Mouse (Mus musculus) midbrain, embryonic 10.5 days (tissue): ENCODE data around the gene Ppp1r12a. TPM values are rescaled to one million over a fixed set of nuclear protein-coding genes. Genes with fewer than 3 reads are reported as not detected.

ENCODE experiments used
- DNase-seq: peaks from one replicate; pipeline ENCODE4 v3.0.0-alpha.2; 2017; ENCODE audit warnings: low spot score
- H3K27ac ChIP-seq: fragments of 300-500 bp; sonication (generic); replicated peaks from 2 replicates; pipeline ENCODE4 v1.5.1; 2016; ENCODE audit warnings: mild to moderate bottlenecking
- H3K27me3 ChIP-seq: fragments of 300-500 bp; sonication (generic); 2 replicates; pipeline ENCODE4 v1.6.1; 2016; ENCODE audit warnings: low read depth, mild to moderate bottlenecking; ENCODE audit not compliant: poor library complexity, severe bottlenecking
- H3K36me3 ChIP-seq: fragments of 300-500 bp; sonication (generic); 2 replicates; pipeline ENCODE4 v1.6.1; 2016; ENCODE audit warnings: mild to moderate bottlenecking, moderate library complexity
- H3K4me1 ChIP-seq: fragments of 300-500 bp; sonication (generic); 2 replicates; pipeline ENCODE4 v1.6.1; 2016
- H3K4me3 ChIP-seq: fragments of 300-500 bp; sonication (generic); 2 replicates; pipeline ENCODE4 v1.5.1; 2016; ENCODE audit warnings: mild to moderate bottlenecking, moderate library complexity
- H3K9me3 ChIP-seq: fragments of 300-500 bp; sonication (generic); replicated peaks from 2 replicates; pipeline ENCODE4 v1.6.1; 2016; ENCODE audit warnings: mild to moderate bottlenecking
- WGBS: fragments of 180-500 bp; shearing (Covaris S2); methylation state at CpG from one replicate; pipeline ENCODE4 v1.1.7; 2016; 5-methylcytosine and 5-hydroxymethylcytosine counted together
- polyA plus RNA-seq: library from polyadenylated mRNA; unstranded; fragments of >200 nt; fragmentation: Nextera tagmentation; extraction: Ambion mirVana; gene quantifications from 2 replicates; pipeline ENCODE4 v1.2.1, GENCODE M21; 2016

Gene Ppp1r12a
- polyA plus RNA-seq, 1 experiment from 2014 or later, result 70.7 TPM

DNA sequence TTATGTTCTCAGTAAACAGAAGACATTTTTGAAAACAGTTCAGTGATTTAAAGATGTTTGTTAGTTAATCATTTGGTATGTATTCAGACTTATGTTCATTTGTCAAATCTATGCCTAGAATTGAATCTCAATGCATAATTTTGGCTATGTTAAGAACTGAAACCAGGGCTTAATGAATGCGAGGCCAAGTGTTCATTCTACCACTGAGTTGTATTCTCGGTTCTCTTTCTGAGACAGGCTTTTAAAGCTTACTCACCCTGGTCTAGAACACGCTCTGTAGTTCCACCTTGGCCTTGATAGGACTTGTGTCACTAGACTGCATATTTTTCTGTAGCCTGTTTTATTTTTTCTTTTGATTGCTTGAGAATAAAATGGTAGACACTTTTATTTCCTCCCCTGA lies 28.0 kb downstream of the Ppp1r12a start:
- WGBS, result 92% methylated on average over 3 of the region's 3 CpGs

DNA sequence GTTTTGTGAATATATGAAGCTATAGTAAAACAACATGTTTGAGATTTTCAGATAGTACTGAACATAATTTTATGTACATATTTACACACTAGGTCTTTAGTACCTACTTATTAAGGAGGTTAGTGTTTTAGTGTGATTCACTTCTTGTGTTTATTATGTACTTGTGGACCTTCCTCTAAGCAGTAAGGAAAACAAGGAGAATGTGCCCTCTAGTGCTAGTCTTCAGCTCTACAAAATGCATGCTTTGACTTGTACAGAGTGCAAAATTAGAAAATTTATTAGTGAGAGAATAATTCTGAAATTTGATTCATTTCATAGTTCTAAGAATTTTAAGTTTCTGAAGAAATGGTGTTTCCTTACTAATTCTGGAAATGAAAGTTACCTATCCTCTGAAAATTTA lies 28.6 kb downstream of the Ppp1r12a start:
- H3K4me3 ChIP-seq, result no peak overlapping the region
- no peak overlapping the region for H3K27ac ChIP-seq
- H3K36me3 ChIP-seq, result no peaks in the 10 kb centered on the region
- no peaks in the 10 kb centered on the region for H3K27me3 ChIP-seq
- no peak for DNase-seq
- no peaks in the 10 kb centered on the region for H3K4me1 ChIP-seq
- no peaks in the 10 kb centered on the region for H3K9me3 ChIP-seq

More for the DNA sequence above, 28.0 kb downstream of the Ppp1r12a start:
- no peaks in the 10 kb centered on the region for H3K4me1 ChIP-seq
- H3K27ac ChIP-seq, result no peak overlapping the region
- H3K4me3 ChIP-seq, result no peak overlapping the region
- no peaks in the 10 kb centered on the region for H3K27me3 ChIP-seq
- no peaks in the 10 kb centered on the region for H3K36me3 ChIP-seq
- H3K9me3 ChIP-seq, result no peaks in the 10 kb centered on the region
- no peak for DNase-seq

DNA sequence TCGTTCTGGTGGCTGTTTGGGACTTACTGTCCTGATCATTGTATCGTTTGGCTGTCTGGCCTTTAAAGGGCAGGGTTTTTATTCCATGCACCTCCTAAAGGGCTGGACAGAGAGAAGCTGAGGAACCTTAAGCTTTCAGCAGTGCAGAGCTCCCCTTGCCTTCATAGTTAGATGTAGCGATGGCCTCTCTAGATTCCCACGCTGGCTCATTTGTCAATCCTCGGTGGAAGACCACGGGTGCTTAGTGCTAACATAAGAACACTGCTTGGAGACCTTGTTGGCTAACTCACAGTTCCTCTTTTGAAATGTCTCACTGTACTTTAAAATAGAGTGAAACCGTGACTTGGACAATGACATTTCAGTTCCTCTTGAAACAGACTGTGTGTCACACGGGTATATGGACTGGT lies 29.4 kb downstream of the Ppp1r12a start:
- 85% methylated on average over 8 of the region's 8 CpGs for WGBS
- DNase-seq, result no peak
- Histone ChIP-seq H3K27me3 (no peaks in the 10 kb centered on the region), H3K4me1 (no peaks in the 10 kb centered on the region), H3K36me3 (no peaks in the 10 kb centered on the region), H3K4me3 (no peak overlapping the region), H3K9me3 (no peaks in the 10 kb centered on the region), H3K27ac (no peak overlapping the region)

- Histone ChIP-seq H3K27me3 (no peaks in the 10 kb centered on the region), H3K9me3 (no peaks in the 10 kb centered on the region), H3K36me3 (no peaks in the 10 kb centered on the region), H3K4me1 (no peaks in the 10 kb centered on the region), H3K4me3 (no peak overlapping the region), H3K27ac (no peak overlapping the region)
- no peak for DNase-seq
- 81% methylated on average over 2 of the region's 2 CpGs for WGBS
Observed at GRCm38 (mm10) chr10:108192306-108192705, 30.3 kb downstream of the Ppp1r12a start.

DNA sequence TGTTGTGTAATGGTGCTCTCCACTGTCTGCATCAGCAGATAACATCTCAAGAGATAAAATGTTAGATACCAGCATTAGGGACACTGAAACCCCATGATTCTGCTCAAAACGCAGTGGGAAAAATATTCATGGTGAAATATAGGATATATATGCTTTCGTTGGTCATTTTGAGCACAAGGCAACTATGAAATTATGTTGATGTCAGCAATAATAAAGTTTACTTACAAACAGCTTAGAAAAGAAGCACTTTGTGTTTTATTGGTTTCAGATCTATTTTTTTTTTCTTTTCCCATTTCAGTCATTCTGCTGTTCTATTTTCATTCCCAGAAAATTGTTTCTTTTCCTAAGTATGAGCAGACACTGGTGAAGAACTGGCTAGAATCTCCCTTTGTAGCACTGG lies 34.1 kb downstream of the Ppp1r12a start:
- no peak for DNase-seq
- no peaks in the 10 kb centered on the region for H3K27me3 ChIP-seq
- peaks cover 24% of the 10 kb centered on the region for H3K36me3 ChIP-seq
- no peaks in the 10 kb centered on the region for H3K9me3 ChIP-seq
- H3K27ac ChIP-seq, result no peak overlapping the region
- WGBS, result 95% methylated on average over 2 of the region's 2 CpGs
- no peaks in the 10 kb centered on the region for H3K4me1 ChIP-seq
- H3K4me3 ChIP-seq, result no peak overlapping the region

GRCm38 (mm10) chr10:108197498-108197897 lies 35.5 kb downstream of the Ppp1r12a start:
- 100% methylated on average over 1 of the region's 1 CpGs for WGBS
- Histone ChIP-seq H3K36me3 (peaks cover 25% of the 10 kb centered on the region), H3K27me3 (no peaks in the 10 kb centered on the region), H3K27ac (no peak overlapping the region), H3K4me3 (no peak overlapping the region), H3K4me1 (no peaks in the 10 kb centered on the region), H3K9me3 (no peaks in the 10 kb centered on the region)
- DNase-seq, result no peak

- Histone ChIP-seq H3K9me3 (no peaks in the 10 kb centered on the region), H3K27ac (no peak overlapping the region), H3K4me1 (no peaks in the 10 kb centered on the region), H3K36me3 (peaks cover 28% of the 10 kb centered on the region), H3K4me3 (no peak overlapping the region), H3K27me3 (no peaks in the 10 kb centered on the region)
- WGBS, result 94% methylated on average over 2 of the region's 2 CpGs
- no peak for DNase-seq
Observed at GRCm38 (mm10) chr10:108198945-108199344, 37.0 kb downstream of the Ppp1r12a start.

- WGBS, result 98% methylated on average over 4 of the region's 4 CpGs
- no peak for DNase-seq
- no peaks in the 10 kb centered on the region for H3K4me1 ChIP-seq
Observed at GRCm38 (mm10) chr10:108202126-108202525, 40.1 kb downstream of the Ppp1r12a start.

GRCm38 (mm10) chr10:108203440-108203839 lies 41.4 kb downstream of the Ppp1r12a start:
- peaks cover 42% of the 10 kb centered on the region for H3K36me3 ChIP-seq
- H3K27ac ChIP-seq, result no peak overlapping the region
- no peaks in the 10 kb centered on the region for H3K9me3 ChIP-seq
- H3K27me3 ChIP-seq, result no peaks in the 10 kb centered on the region
- no peak for DNase-seq
- no peaks in the 10 kb centered on the region for H3K4me1 ChIP-seq
- H3K4me3 ChIP-seq, result no peak overlapping the region

More at GRCm38 (mm10) chr10:108202126-108202525, 40.1 kb downstream of the Ppp1r12a start:
- peaks cover 42% of the 10 kb centered on the region for H3K36me3 ChIP-seq
- no peaks in the 10 kb centered on the region for H3K27me3 ChIP-seq
- H3K27ac ChIP-seq, result no peak overlapping the region
- H3K9me3 ChIP-seq, result no peaks in the 10 kb centered on the region
- no peak overlapping the region for H3K4me3 ChIP-seq

- Histone ChIP-seq H3K27ac (no peak overlapping the region), H3K4me1 (no peaks in the 10 kb centered on the region), H3K4me3 (no peak overlapping the region), H3K36me3 (peaks cover 21% of the 10 kb centered on the region), H3K9me3 (no peaks in the 10 kb centered on the region), H3K27me3 (no peaks in the 10 kb centered on the region)
- WGBS, result 88% methylated on average over 5 of the region's 5 CpGs
- no peak for DNase-seq
Observed at GRCm38 (mm10) chr10:108209396-108209795, 47.4 kb downstream of the Ppp1r12a start.

GRCm38 (mm10) chr10:108224413-108224812 lies 62.4 kb downstream of the Ppp1r12a start:
- Histone ChIP-seq H3K4me3 (no peak overlapping the region), H3K36me3 (peaks cover 31% of the 10 kb centered on the region), H3K27me3 (no peaks in the 10 kb centered on the region), H3K4me1 (no peaks in the 10 kb centered on the region), H3K9me3 (no peaks in the 10 kb centered on the region), H3K27ac (no peak overlapping the region)
- 97% methylated on average over 5 of the region's 5 CpGs for WGBS
- no peak for DNase-seq

DNA sequence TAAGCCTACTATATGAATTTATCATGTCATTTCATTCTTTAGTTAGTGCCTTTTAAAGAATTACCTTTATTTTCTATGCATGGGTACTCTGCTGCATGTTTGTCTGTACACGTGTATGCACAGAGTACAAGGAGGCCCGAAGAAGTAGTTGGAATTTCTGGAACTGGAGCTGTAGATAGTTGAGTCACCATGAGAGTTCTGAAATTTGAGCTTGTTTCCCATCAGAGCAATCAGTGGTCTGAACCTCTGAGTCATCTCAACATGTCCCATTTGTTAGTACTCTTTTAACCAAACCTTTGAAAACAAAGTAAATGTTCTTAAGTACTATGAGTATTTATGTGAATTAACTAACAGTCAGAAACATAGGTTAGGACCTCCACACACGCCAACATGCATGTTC lies 75.1 kb downstream of the Ppp1r12a start:
- no peak overlapping the region for H3K4me3 ChIP-seq
- WGBS, result 93% methylated on average over 3 of the region's 3 CpGs
- no peak overlapping the region for H3K27ac ChIP-seq
- no peak for DNase-seq
- H3K36me3 ChIP-seq, result peaks cover 69% of the 10 kb centered on the region
- H3K4me1 ChIP-seq, result no peaks in the 10 kb centered on the region
- H3K27me3 ChIP-seq, result no peaks in the 10 kb centered on the region
- no peaks in the 10 kb centered on the region for H3K9me3 ChIP-seq

- WGBS, result 91% methylated on average over 10 of the region's 10 CpGs
- H3K4me1 ChIP-seq, result no peaks in the 10 kb centered on the region
- H3K36me3 ChIP-seq, result peaks cover 69% of the 10 kb centered on the region
- no peak overlapping the region for H3K4me3 ChIP-seq
- no peak overlapping the region for H3K27ac ChIP-seq
- H3K27me3 ChIP-seq, result no peaks in the 10 kb centered on the region
- no peak for DNase-seq
- no peaks in the 10 kb centered on the region for H3K9me3 ChIP-seq
Observed at GRCm38 (mm10) chr10:108239061-108239460, 77.1 kb downstream of the Ppp1r12a start.

DNA sequence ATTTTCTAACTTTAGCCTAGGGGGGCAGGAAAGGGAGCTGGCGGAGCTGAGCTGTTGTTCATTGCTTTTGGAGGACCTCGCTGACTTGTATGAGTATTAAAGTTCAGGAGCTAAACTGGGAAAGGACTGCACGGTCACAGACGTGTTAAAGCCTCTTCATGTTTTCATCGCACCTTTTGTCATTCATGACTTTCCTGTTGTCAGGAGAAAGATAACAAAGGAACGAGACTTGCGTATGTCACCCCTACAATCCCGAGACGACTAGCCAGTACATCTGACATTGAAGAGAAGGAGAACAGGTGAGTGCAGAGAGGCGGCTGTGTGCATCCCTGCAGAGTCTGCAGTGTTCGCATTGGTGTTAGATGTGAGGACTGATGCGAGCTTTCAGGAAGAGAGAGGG lies 88.7 kb downstream of the Ppp1r12a start:
- peaks cover 69% of the 10 kb centered on the region for H3K36me3 ChIP-seq
- 88% methylated on average over 12 of the region's 12 CpGs for WGBS
- no peak for DNase-seq

More for the DNA sequence above, 88.7 kb downstream of the Ppp1r12a start:
- Histone ChIP-seq H3K27me3 (no peaks in the 10 kb centered on the region), H3K4me1 (no peaks in the 10 kb centered on the region), H3K27ac (no peak overlapping the region), H3K9me3 (no peaks in the 10 kb centered on the region), H3K4me3 (no peak overlapping the region)
